Mouse (Mus musculus) embryonic facial prominence, embryonic 15.5 days (tissue): ENCODE data around the gene Pigu. TPM values are rescaled to one million over a fixed set of nuclear protein-coding genes. Genes with fewer than 3 reads are reported as not detected.

Experiments used
- ATAC-seq: fragments of 200-750 bp; cut with Nextera tagmentation; 2 replicates; pipeline ENCODE4 v1.8.0; 2017; ENCODE audit warnings: low read depth, moderate TSS enrichment; ENCODE audit not compliant: insufficient number of reproducible peaks, low FRiP score, low TSS enrichment
- H3K27ac ChIP-seq: fragments of 300-500 bp; sonication (generic); replicated peaks from 2 replicates; pipeline ENCODE4 v1.5.1; 2015; ENCODE audit warnings: mild to moderate bottlenecking, inconsistent platforms
- H3K27me3 ChIP-seq: fragments of 300-500 bp; sonication (generic); 2 replicates; pipeline ENCODE4 v1.6.1; 2015; ENCODE audit warnings: inconsistent platforms
- H3K36me3 ChIP-seq: fragments of 300-500 bp; sonication (generic); 2 replicates; pipeline ENCODE4 v1.6.1; 2015; ENCODE audit warnings: mild to moderate bottlenecking, inconsistent platforms
- H3K4me1 ChIP-seq: fragments of 300-500 bp; sonication (generic); 2 replicates; pipeline ENCODE4 v1.6.1; 2015; ENCODE audit warnings: inconsistent platforms
- H3K4me2 ChIP-seq: fragments of 300-500 bp; sonication (generic); replicated peaks from 2 replicates; pipeline ENCODE4 v1.6.1; 2015; ENCODE audit warnings: mild to moderate bottlenecking, inconsistent platforms
- H3K4me3 ChIP-seq: fragments of 300-500 bp; sonication (generic); replicated peaks from 2 replicates; pipeline ENCODE4 v1.5.1; 2015; ENCODE audit warnings: mild to moderate bottlenecking, inconsistent platforms
- H3K9ac ChIP-seq: fragments of 300-500 bp; sonication (generic); 2 replicates; pipeline ENCODE4 v1.6.1; 2015; ENCODE audit warnings: inconsistent platforms
- H3K9me3 ChIP-seq: fragments of 300-500 bp; sonication (generic); replicated peaks from 2 replicates; pipeline ENCODE4 v1.6.1; 2016; ENCODE audit warnings: inconsistent platforms
- WGBS: fragments of 180-500 bp; shearing (Covaris S2); methylation state at CpG from one replicate; pipeline ENCODE4 v1.1.7; 2015; 5-methylcytosine and 5-hydroxymethylcytosine counted together
- polyA plus RNA-seq: library from polyadenylated mRNA; unstranded; fragments of >200 nt; fragmentation: Nextera tagmentation; extraction: Ambion mirVana; gene quantifications from 2 replicates; pipeline ENCODE4 v1.2.1, GENCODE M21; 2015

Gene Pigu
- polyA plus RNA-seq, 1 experiment from 2014 or later: 44.9 TPM

GRCm38 (mm10) chr2:155357686-155358399 is 613 bp upstream of the Pigu start:
- peak overlapping the region; percentile 4; the same call in 1 of the 2 replicates for H3K9ac ChIP-seq
- H3K4me1 ChIP-seq: peaks cover 12% of the 10 kb centered on the region
- H3K36me3 ChIP-seq: no peaks in the 10 kb centered on the region
- WGBS: 34% methylated on average over 14 of the region's 14 CpGs
- H3K27me3 ChIP-seq: no peaks in the 10 kb centered on the region
- H3K27ac ChIP-seq: peak overlapping the region; percentile 8; the same call in 1 of the 2 replicates
- no peak for ATAC-seq
- H3K4me2 ChIP-seq: peak overlapping the region; percentile 77
- H3K4me3 ChIP-seq: peak overlapping the region; percentile 87
- no peaks in the 10 kb centered on the region for H3K9me3 ChIP-seq

GRCm38 (mm10) chr2:155354402-155354801 is 2.8 kb downstream of the Pigu start:
- Histone ChIP-seq H3K4me2 (no peak overlapping the region), H3K4me3 (no peak overlapping the region), H3K36me3 (no peaks in the 10 kb centered on the region), H3K9ac (no peak overlapping the region), H3K27me3 (no peaks in the 10 kb centered on the region), H3K9me3 (no peaks in the 10 kb centered on the region), H3K27ac (no peak overlapping the region), H3K4me1 (peaks cover 12% of the 10 kb centered on the region)
- no peak for ATAC-seq
- WGBS: 87% methylated on average over 3 of the region's 3 CpGs

GRCm38 (mm10) chr2:155346670-155347069 is 10.6 kb downstream of the Pigu start:
- no peak overlapping the region for H3K4me3 ChIP-seq
- H3K9me3 ChIP-seq: no peaks in the 10 kb centered on the region
- peaks cover 8% of the 10 kb centered on the region; the same call in 1 of the 2 replicates for H3K36me3 ChIP-seq
- H3K4me1 ChIP-seq: no peaks in the 10 kb centered on the region
- WGBS: 86% methylated on average over 1 of the region's 1 CpGs
- H3K4me2 ChIP-seq: no peak overlapping the region
- no peak overlapping the region for H3K9ac ChIP-seq
- no peak for ATAC-seq
- H3K27ac ChIP-seq: no peak overlapping the region
- H3K27me3 ChIP-seq: no peaks in the 10 kb centered on the region

DNA sequence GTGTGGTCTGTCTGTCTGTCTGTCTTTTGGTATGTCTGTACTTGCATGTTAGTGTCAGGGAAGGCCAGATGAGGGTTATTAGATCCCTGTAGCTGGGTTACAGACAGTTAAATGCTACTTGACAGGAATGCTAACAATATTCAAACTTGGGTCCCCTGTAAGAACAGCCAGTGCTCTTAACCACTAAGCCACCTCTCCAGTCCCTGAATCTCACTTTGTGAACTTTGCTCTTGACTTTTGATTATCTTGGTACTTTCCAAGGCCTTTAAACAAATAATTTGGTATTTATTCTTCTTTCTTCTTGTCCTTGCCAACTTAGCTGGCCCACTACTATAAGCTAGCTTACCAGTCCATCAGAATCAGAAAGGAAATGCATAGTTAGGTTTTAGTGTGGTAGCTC is 17.1 kb downstream of the Pigu start:
- H3K9ac ChIP-seq: no peak overlapping the region
- no peaks in the 10 kb centered on the region for H3K9me3 ChIP-seq
- ATAC-seq: no peak
- no peaks in the 10 kb centered on the region for H3K27me3 ChIP-seq
- H3K4me1 ChIP-seq: no peaks in the 10 kb centered on the region
- H3K27ac ChIP-seq: no peak overlapping the region
- H3K4me2 ChIP-seq: no peak overlapping the region
- peaks cover 12% of the 10 kb centered on the region; the same call in 1 of the 2 replicates for H3K36me3 ChIP-seq
- H3K4me3 ChIP-seq: no peak overlapping the region

- Histone ChIP-seq H3K4me1 (no peaks in the 10 kb centered on the region), H3K27me3 (no peaks in the 10 kb centered on the region), H3K9me3 (no peaks in the 10 kb centered on the region), H3K4me3 (no peak overlapping the region), H3K27ac (no peak overlapping the region), H3K4me2 (no peak overlapping the region), H3K9ac (no peak overlapping the region), H3K36me3 (peaks cover 19% of the 10 kb centered on the region; the same call in 1 of the 2 replicates)
- 97% methylated on average over 3 of the region's 3 CpGs for WGBS
- no peak for ATAC-seq
Measured at GRCm38 (mm10) chr2:155336254-155336653, 21.0 kb downstream of the Pigu start.

- Histone ChIP-seq H3K27ac (no peak overlapping the region), H3K27me3 (no peaks in the 10 kb centered on the region), H3K36me3 (peaks cover 27% of the 10 kb centered on the region), H3K4me3 (no peak overlapping the region), H3K4me2 (no peak overlapping the region), H3K4me1 (no peaks in the 10 kb centered on the region), H3K9me3 (no peaks in the 10 kb centered on the region), H3K9ac (no peak overlapping the region)
- 84% methylated on average over 1 of the region's 1 CpGs for WGBS
- no peak for ATAC-seq
Measured at GRCm38 (mm10) chr2:155335231-155335630, 22.0 kb downstream of the Pigu start.

DNA sequence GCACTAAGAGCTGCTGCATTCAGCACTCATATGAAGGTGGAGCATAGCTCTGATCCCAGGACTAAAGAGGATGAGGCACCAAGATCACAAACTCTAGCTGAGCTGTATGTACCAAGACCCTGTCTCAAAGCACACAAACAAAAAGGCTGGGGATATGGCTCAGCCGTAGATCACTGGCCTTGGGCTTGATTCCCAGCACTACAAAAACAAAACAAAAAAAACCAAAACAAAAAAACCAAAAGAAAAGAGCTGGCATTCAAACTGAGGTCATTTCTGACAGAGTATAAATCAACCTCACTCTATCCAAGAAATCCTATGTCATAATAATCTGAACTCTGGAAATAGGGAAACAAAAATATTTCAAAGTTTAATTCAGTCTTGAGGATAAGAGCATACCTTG is 23.8 kb downstream of the Pigu start:
- no peak overlapping the region for H3K27ac ChIP-seq
- H3K27me3 ChIP-seq: no peaks in the 10 kb centered on the region
- H3K9me3 ChIP-seq: no peaks in the 10 kb centered on the region
- WGBS: 90% methylated on average over 1 of the region's 1 CpGs
- H3K4me3 ChIP-seq: no peak overlapping the region
- H3K4me2 ChIP-seq: no peak overlapping the region
- peaks cover 27% of the 10 kb centered on the region for H3K36me3 ChIP-seq
- no peak overlapping the region for H3K9ac ChIP-seq
- no peak for ATAC-seq
- no peaks in the 10 kb centered on the region for H3K4me1 ChIP-seq

DNA sequence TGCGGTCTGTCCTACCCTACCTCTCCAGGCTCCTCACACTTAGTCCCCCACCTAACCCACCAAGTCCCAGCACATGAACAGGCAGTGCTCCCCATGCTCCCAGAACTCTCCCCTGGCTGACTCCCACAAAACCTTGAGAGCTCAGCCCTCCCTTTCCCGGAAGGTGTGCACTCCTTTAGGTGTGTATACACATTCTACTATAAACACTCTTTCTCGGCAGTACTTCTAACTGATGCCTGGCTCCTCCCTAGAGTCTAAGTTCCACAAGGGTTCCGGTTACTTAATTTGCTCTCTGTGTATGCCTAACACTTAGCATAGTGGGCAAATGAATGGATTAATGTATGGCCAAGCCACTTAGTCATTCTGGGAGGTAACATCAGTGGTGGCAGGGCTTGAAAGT is 25.9 kb downstream of the Pigu start:
- H3K9me3 ChIP-seq: no peaks in the 10 kb centered on the region
- no peak overlapping the region for H3K4me2 ChIP-seq
- H3K36me3 ChIP-seq: peaks cover 37% of the 10 kb centered on the region
- no peaks in the 10 kb centered on the region for H3K27me3 ChIP-seq
- no peak overlapping the region for H3K4me3 ChIP-seq
- no peak for ATAC-seq
- no peaks in the 10 kb centered on the region for H3K4me1 ChIP-seq
- no peak overlapping the region for H3K27ac ChIP-seq
- WGBS: 84% methylated on average over 4 of the region's 4 CpGs
- no peak overlapping the region for H3K9ac ChIP-seq

GRCm38 (mm10) chr2:155330811-155331210 is 26.4 kb downstream of the Pigu start:
- H3K4me1 ChIP-seq: no peaks in the 10 kb centered on the region
- no peak overlapping the region for H3K27ac ChIP-seq
- no peak overlapping the region for H3K9ac ChIP-seq
- no peaks in the 10 kb centered on the region for H3K27me3 ChIP-seq
- no peak overlapping the region for H3K4me2 ChIP-seq
- H3K9me3 ChIP-seq: no peaks in the 10 kb centered on the region
- H3K36me3 ChIP-seq: peaks cover 41% of the 10 kb centered on the region
- no peak for ATAC-seq
- 84% methylated on average over 4 of the region's 4 CpGs for WGBS
- H3K4me3 ChIP-seq: no peak overlapping the region

DNA sequence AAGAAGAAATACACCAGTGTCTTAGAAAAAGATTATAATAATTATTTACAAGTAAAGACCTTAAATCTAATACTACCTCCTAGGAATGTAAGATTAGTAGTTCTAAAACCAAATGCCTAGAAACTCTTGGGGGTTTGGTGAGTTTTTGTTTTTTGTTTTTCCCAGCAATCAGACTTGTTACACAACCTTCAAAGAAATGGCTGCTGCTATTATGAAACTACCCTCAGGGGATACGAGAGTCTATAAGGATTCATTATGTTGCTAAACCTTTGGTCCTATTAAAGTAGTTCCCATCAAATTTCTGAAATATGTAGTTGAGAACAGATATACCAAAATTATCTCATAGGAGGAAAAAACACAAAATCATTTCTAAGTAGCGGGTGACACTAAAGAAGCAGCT is 27.5 kb downstream of the Pigu start:
- Histone ChIP-seq H3K27ac (no peak overlapping the region), H3K4me3 (no peak overlapping the region), H3K9me3 (no peaks in the 10 kb centered on the region), H3K4me2 (no peak overlapping the region), H3K36me3 (peaks cover 38% of the 10 kb centered on the region), H3K27me3 (no peaks in the 10 kb centered on the region), H3K9ac (no peak overlapping the region), H3K4me1 (no peaks in the 10 kb centered on the region)
- WGBS: 74% methylated on average over 2 of the region's 2 CpGs
- no peak for ATAC-seq

- no peak overlapping the region for H3K9ac ChIP-seq
- no peaks in the 10 kb centered on the region for H3K9me3 ChIP-seq
- H3K4me2 ChIP-seq: no peak overlapping the region
- H3K4me1 ChIP-seq: no peaks in the 10 kb centered on the region
- H3K27me3 ChIP-seq: no peaks in the 10 kb centered on the region
- H3K4me3 ChIP-seq: no peak overlapping the region
- no peak overlapping the region for H3K27ac ChIP-seq
- no peak for ATAC-seq
- H3K36me3 ChIP-seq: peaks cover 36% of the 10 kb centered on the region
Measured at GRCm38 (mm10) chr2:155328906-155329305, 28.3 kb downstream of the Pigu start.

DNA sequence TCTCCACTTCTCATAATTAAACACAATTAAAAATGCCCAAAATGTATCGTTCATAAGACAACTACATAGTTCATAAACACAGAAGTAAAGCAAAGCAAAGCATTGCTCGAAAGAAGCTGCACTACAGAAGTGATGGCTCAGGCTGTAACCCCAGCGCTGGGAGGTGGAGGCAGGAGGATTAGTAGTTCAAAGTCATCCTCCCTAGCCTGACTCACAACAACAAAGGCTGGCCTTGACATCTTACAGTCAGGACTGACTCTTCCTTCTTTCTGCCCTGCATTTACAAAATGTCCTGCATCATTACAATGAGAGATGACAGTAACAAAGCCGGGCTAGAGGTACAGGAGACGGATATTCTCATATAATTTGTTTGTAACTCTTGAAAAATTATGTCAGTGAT is 29.3 kb downstream of the Pigu start:
- Histone ChIP-seq H3K27me3 (no peaks in the 10 kb centered on the region), H3K4me2 (no peak overlapping the region), H3K4me1 (no peaks in the 10 kb centered on the region), H3K9me3 (no peaks in the 10 kb centered on the region), H3K4me3 (no peak overlapping the region), H3K9ac (no peak overlapping the region), H3K27ac (no peak overlapping the region), H3K36me3 (peaks cover 27% of the 10 kb centered on the region)
- 89% methylated on average over 5 of the region's 5 CpGs for WGBS
- no peak for ATAC-seq
